Mouse (Mus musculus) CH12.LX (cell line): ENCODE data around the gene Mast3. TPM values are rescaled to one million over a fixed set of nuclear protein-coding genes. Genes with fewer than 3 reads are reported as not detected.

Source experiments
- DNase-seq: peaks from one replicate; pipeline ENCODE4 v3.0.0-alpha.2; 2013; ENCODE audit errors: extremely low read depth
- H3K27ac ChIP-seq: 2 replicates; pipeline ENCODE4 v1.5.1; 2012; ENCODE audit warnings: low read depth, mild to moderate bottlenecking, control low read depth, moderate library complexity; ENCODE audit not compliant: insufficient read depth
- H3K27me3 ChIP-seq: replicated peaks from 2 replicates; pipeline ENCODE3; 2012; ENCODE audit warnings: inconsistent platforms
- H3K36me3 ChIP-seq, 2 experiments: replicated peaks in 1 of 2; 2 replicates each; pipeline versions ENCODE3 to v1.6.1; 2012; ENCODE audit warnings: inconsistent platforms in 1 of 2, low read length in 1 of 2, mild to moderate bottlenecking in 1 of 2, mixed read lengths in 1 of 2, moderate library complexity in 1 of 2; ENCODE audit not compliant: control insufficient read depth in 1 of 2, insufficient read depth in 1 of 2
- H3K4me1 ChIP-seq, 2 experiments: 2 replicates each; pipeline ENCODE4 v1.6.1; 2012; ENCODE audit warnings: inconsistent platforms in 1 of 2, moderate library complexity in 1 of 2; ENCODE audit not compliant: insufficient read depth in 2 of 2, control insufficient read depth in 1 of 2
- H3K4me2 ChIP-seq: 2 replicates; pipeline ENCODE4 v1.6.1; 2012; ENCODE audit warnings: low read depth, mild to moderate bottlenecking, control low read depth; ENCODE audit not compliant: poor library complexity, insufficient read depth, severe bottlenecking
- H3K4me3 ChIP-seq, 3 experiments: fragments of 150-350 bp in 1 of 3; sonication (generic) in 1 of 3; replicated peaks in 1 of 3; 2 replicates each; pipeline versions ENCODE3 to v1.5.1; 2011 to 2012; ENCODE audit warnings: low read depth in 2 of 3, low read length in 2 of 3, mild to moderate bottlenecking in 2 of 3, moderate library complexity in 2 of 3, control low read depth in 1 of 3, improper control_type of control experiment in 1 of 3, inconsistent platforms in 1 of 3, mixed read lengths in 1 of 3; ENCODE audit not compliant: poor library complexity in 1 of 3
- H3K79me2 ChIP-seq: replicated peaks from 2 replicates; pipeline ENCODE4 v1.6.1; 2012; ENCODE audit warnings: mild to moderate bottlenecking, moderate library complexity; ENCODE audit not compliant: control insufficient read depth, poor library complexity, insufficient read depth, severe bottlenecking; ENCODE audit errors: extremely low read depth
- H3K9ac ChIP-seq: 2 replicates; pipeline ENCODE4 v1.6.1; 2012; ENCODE audit warnings: low read depth, mild to moderate bottlenecking, control low read depth, moderate library complexity; ENCODE audit not compliant: insufficient read depth
- H3K9me3 ChIP-seq: replicated peaks from 2 replicates; pipeline ENCODE3; 2012; ENCODE audit warnings: low read length, inconsistent platforms, mixed read lengths
- BHLHE40 ChIP-seq: IDR thresholded peaks from 2 replicates; pipeline ENCODE4 v1.6.1; 2011; ENCODE audit warnings: mild to moderate bottlenecking, low read depth, low read length, improper control_type of control experiment
- CHD2 ChIP-seq: IDR thresholded peaks from 2 replicates; pipeline ENCODE4 v1.6.1; 2011; ENCODE audit warnings: low read length, improper control_type of control experiment
- CTCF ChIP-seq, 2 experiments: IDR thresholded peaks in 1 of 2; conservative IDR thresholded peaks in 1 of 2; 2 replicates each; pipeline ENCODE4 v1.5.1; 2011 to 2012; ENCODE audit warnings: low read depth in 2 of 2, low read length in 2 of 2, improper control_type of control experiment in 1 of 2, inconsistent platforms in 1 of 2, mild to moderate bottlenecking in 1 of 2, moderate library complexity in 1 of 2
- E2F4 ChIP-seq: IDR thresholded peaks from 2 replicates; pipeline ENCODE4 v1.6.1; 2011; ENCODE audit warnings: low read depth, low read length, improper control_type of control experiment; ENCODE audit not compliant: insufficient replicate concordance
- ELF1 ChIP-seq: IDR thresholded peaks from 2 replicates; pipeline ENCODE4 v1.6.1; 2014; ENCODE audit warnings: low read depth, mild to moderate bottlenecking, inconsistent platforms, low read length, improper control_type of control experiment
- ETS1 ChIP-seq: conservative IDR thresholded peaks from 2 replicates; pipeline ENCODE4 v1.6.1; 2012; ENCODE audit warnings: low read depth, mild to moderate bottlenecking, inconsistent platforms, low read length, improper control_type of control experiment, moderate library complexity
- HCFC1 ChIP-seq: IDR thresholded peaks from 2 replicates; pipeline ENCODE4 v1.6.1; 2012; ENCODE audit warnings: low read depth, mild to moderate bottlenecking, inconsistent platforms, low read length, improper control_type of control experiment
- IRF4 ChIP-seq: IDR thresholded peaks from 2 replicates; pipeline ENCODE4 v1.6.1; 2014; ENCODE audit warnings: low read depth, mild to moderate bottlenecking, inconsistent platforms, low read length, improper control_type of control experiment
- MAFK ChIP-seq: IDR thresholded peaks from 2 replicates; pipeline ENCODE4 v1.6.1; 2011; ENCODE audit warnings: low read length, improper control_type of control experiment; ENCODE audit not compliant: insufficient replicate concordance
- MAX ChIP-seq: IDR thresholded peaks from 2 replicates; pipeline ENCODE4 v1.6.1; 2011; ENCODE audit warnings: low read length, improper control_type of control experiment
- MAZ ChIP-seq: IDR thresholded peaks from 2 replicates; pipeline ENCODE4 v1.6.1; 2012; ENCODE audit warnings: low read depth, mild to moderate bottlenecking, inconsistent platforms, low read length, improper control_type of control experiment, moderate library complexity
- MEF2A ChIP-seq: IDR thresholded peaks from 2 replicates; pipeline ENCODE4 v1.6.1; 2014; ENCODE audit warnings: low read depth, mild to moderate bottlenecking, inconsistent platforms, low read length, improper control_type of control experiment, borderline replicate concordance
- MXI1 ChIP-seq: IDR thresholded peaks from 2 replicates; pipeline ENCODE4 v1.6.1; 2011; ENCODE audit warnings: mild to moderate bottlenecking, low read depth, low read length, improper control_type of control experiment
- NELFE ChIP-seq: IDR thresholded peaks from 2 replicates; pipeline ENCODE4 v1.6.1; 2011; ENCODE audit warnings: low read depth, low read length, improper control_type of control experiment
- POLR2A ChIP-seq: IDR thresholded peaks from 2 replicates; pipeline ENCODE4 v1.6.1; 2011; ENCODE audit warnings: low read depth, mild to moderate bottlenecking, improper control_type of control experiment, low read length
- RAD21 ChIP-seq: IDR thresholded peaks from 2 replicates; pipeline ENCODE4 v1.6.1; 2011; ENCODE audit warnings: low read depth, mild to moderate bottlenecking, low read length, improper control_type of control experiment, moderate library complexity
- RCOR1 ChIP-seq: conservative IDR thresholded peaks from 2 replicates; pipeline ENCODE4 v1.6.1; 2012; ENCODE audit warnings: low read depth, mild to moderate bottlenecking, inconsistent platforms, low read length, improper control_type of control experiment
- SIN3A ChIP-seq: IDR thresholded peaks from 2 replicates; pipeline ENCODE4 v1.6.1; 2012; ENCODE audit warnings: low read length, improper control_type of control experiment, inconsistent platforms
- SMC3 ChIP-seq: IDR thresholded peaks from 2 replicates; pipeline ENCODE4 v1.6.1; 2011; ENCODE audit warnings: low read depth, low read length, improper control_type of control experiment
- TBP ChIP-seq: conservative IDR thresholded peaks from 2 replicates; pipeline ENCODE4 v1.6.1; 2011; ENCODE audit warnings: low read depth, low read length, improper control_type of control experiment
- TCF12 ChIP-seq: IDR thresholded peaks from 2 replicates; pipeline ENCODE4 v1.6.1; 2014; ENCODE audit warnings: low read depth, mild to moderate bottlenecking, inconsistent platforms, low read length, improper control_type of control experiment
- UBTF ChIP-seq: IDR thresholded peaks from 2 replicates; pipeline ENCODE4 v1.6.1; 2012; ENCODE audit warnings: low read depth, mild to moderate bottlenecking, inconsistent platforms, low read length, improper control_type of control experiment, moderate library complexity
- ZC3H11A ChIP-seq: IDR thresholded peaks from 2 replicates; pipeline ENCODE4 v1.6.1; 2012; ENCODE audit warnings: low read depth, mild to moderate bottlenecking, inconsistent platforms, low read length, improper control_type of control experiment
- ZKSCAN1 ChIP-seq: IDR thresholded peaks from 2 replicates; pipeline ENCODE4 v1.6.1; 2012; ENCODE audit warnings: low read depth, inconsistent platforms, low read length, improper control_type of control experiment, borderline replicate concordance
- ZMIZ1 ChIP-seq: IDR thresholded peaks from 2 replicates; pipeline ENCODE4 v1.6.1; 2012; ENCODE audit warnings: low read depth, mild to moderate bottlenecking, inconsistent platforms, low read length, improper control_type of control experiment
- dilution Hi-C: fragments of 300-500 bp; cut with MboI; formaldehyde crosslinking; loops from 2 replicates; pipeline ENCODE4 v1.14.3; 2020; ENCODE audit warnings: low sequenced_read_pairs; ENCODE audit not compliant: extremely low pct_unique_long_range_greater_than_20kb, extremely low pct_ligation_motif_present
- in situ Hi-C: fragments of 300-500 bp; cut with MboI; formaldehyde crosslinking; loops from 3 replicates; pipeline ENCODE4 v1.14.3; 2019; ENCODE audit warnings: low sequenced_read_pairs, low pct_ligation_motif_present, low pct_unique_long_range_greater_than_20kb, mixed read lengths
- polyA plus RNA-seq: library from polyadenylated mRNA; unstranded; fragments of >175 nt; gene quantifications from 2 replicates; pipeline ENCODE4 v1.2.1, GENCODE M21; 2012; ENCODE audit warnings: low read depth; ENCODE audit not compliant: insufficient read length
- total RNA-seq, 2 experiments: library from RNA; depleted of rRNA; stranded (reverse); fragments of 300-350 nt in 1 of 2; fragments of >200 nt in 1 of 2; gene quantifications; 2 replicates each; pipeline ENCODE4 v1.2.3; 2012 to 2014

Gene Mast3
- total and polyA plus RNA-seq, 3 experiments: 7.0 to 23.4 (median 11.6) TPM

GRCm38 (mm10) chr8:70729808-70730475 is 74.9 kb downstream of the Mast3 start:
- peaks cover 22 to 33% of the 10 kb centered on the region in 2 experiments for H3K4me1 ChIP-seq
- peak overlapping the region; percentile 43; the same call in 1 of the 2 replicates for H3K9ac ChIP-seq
- H3K79me2 ChIP-seq: no peaks in the 10 kb centered on the region
- peak overlapping the region; percentile 47 to 64 (median 55) for H3K4me3 ChIP-seq
- peak overlapping the region; percentile 64 for H3K4me2 ChIP-seq
- H3K27me3 ChIP-seq: no peaks in the 10 kb centered on the region
- in situ Hi-C loops (no loop called here), dilution Hi-C loops (no loop called here)
- peak; percentile 77 for DNase-seq
- H3K36me3 ChIP-seq: no peaks in the 10 kb centered on the region
- 0 out of 2 replicates have a peak overlapping the region, but pooled peaks have one; percentile 6 for H3K27ac ChIP-seq
- H3K9me3 ChIP-seq: no peaks in the 10 kb centered on the region
- no peak for TF ChIP-seq SMC3
- peak; percentile 65 for TF ChIP-seq ELF1
- TF ChIP-seq TCF12: peak; percentile 12; the same call in 1 of the 2 replicates
- TF ChIP-seq MAX: peak; percentile 68
- peak; percentile 58 for TF ChIP-seq NELFE
- no peak for TF ChIP-seq E2F4
- TF ChIP-seq RAD21: no peak
- peak; percentile 86 for TF ChIP-seq CHD2
- peak in 1 of 2 experiments; percentile 39; a peak in 2 of 4 replicates for TF ChIP-seq CTCF (conservative IDR thresholded peaks at IDR 0.05 in 1 of 2, IDR thresholded peaks at IDR 0.05 in 1 of 2; ENCODE audit: low read depth in 2 of 2, low read length in 2 of 2)
- TF ChIP-seq SIN3A: 0 out of 2 replicates have a peak, but pooled peaks have one; percentile 55
- no peak for TF ChIP-seq IRF4
- TF ChIP-seq UBTF: peak; percentile 33; the same call in 1 of the 2 replicates
- TF ChIP-seq ZKSCAN1: no peak
- TF ChIP-seq POLR2A: peak; percentile 58; the same call in 1 of the 2 replicates
- 0 out of 2 replicates have a peak, but pooled peaks have one; percentile 44 for TF ChIP-seq MEF2A
- peak; percentile 11; the same call in 1 of the 2 replicates for TF ChIP-seq BHLHE40
- TF ChIP-seq MAZ: no peak; the same call in 1 of the 2 replicates
- no peak for TF ChIP-seq ZC3H11A
- 0 out of 2 replicates have a peak, but pooled peaks have one; percentile 23 for TF ChIP-seq TBP
- peak; percentile 42; the same call in 1 of the 2 replicates for TF ChIP-seq HCFC1
- TF ChIP-seq MXI1: peak; percentile 75
- no peak for TF ChIP-seq MAFK
- TF ChIP-seq RCOR1: no peak
- no peak for TF ChIP-seq ETS1
- no peak for TF ChIP-seq ZMIZ1

Other genes starting within 250 kb of the Mast3 start
- 141 and 174 TPM in 2 replicates for gene Isyna1, start 210.7 kb downstream of the Mast3 start, total RNA-seq (2012; rRNA removed)
- 99.9 and 107 TPM in 2 replicates for gene Isyna1, start 210.7 kb downstream of the Mast3 start, total RNA-seq (2014; rRNA removed)
- 139 and 163 TPM in 2 replicates for gene Isyna1, start 210.7 kb downstream of the Mast3 start, polyA plus RNA-seq
- 77.3 and 84.9 TPM in 2 replicates for gene Ssbp4, start 196.2 kb downstream of the Mast3 start, total RNA-seq (2012; rRNA removed)
- 31.0 and 41.3 TPM in 2 replicates for gene Ssbp4, start 196.2 kb downstream of the Mast3 start, total RNA-seq (2014; rRNA removed)
- gene Ssbp4, start 196.2 kb downstream of the Mast3 start, polyA plus RNA-seq: 114 and 128 TPM in 2 replicates
- gene Lrrc25, start 188.9 kb downstream of the Mast3 start, total RNA-seq (2012; rRNA removed): 0.25 and 0.30 TPM in 2 replicates
- 2.4 and 2.6 TPM in 2 replicates for gene Lrrc25, start 188.9 kb downstream of the Mast3 start, total RNA-seq (2014; rRNA removed)
- gene Lrrc25, start 188.9 kb downstream of the Mast3 start, polyA plus RNA-seq: 4.0 and 5.9 TPM in 2 replicates
- 0.21 TPM in 1 of 2 replicates, not detected in the other for gene Gdf15, start 172.6 kb downstream of the Mast3 start, total RNA-seq (2012; rRNA removed)
- not detected in 2 replicates for gene Gdf15, start 172.6 kb downstream of the Mast3 start, total RNA-seq (2014; rRNA removed)
- gene Gdf15, start 172.6 kb downstream of the Mast3 start, polyA plus RNA-seq: 0.16 TPM in 1 of 2 replicates, not detected in the other
- 15.2 and 22.9 TPM in 2 replicates for gene Pgpep1, start 144.7 kb downstream of the Mast3 start, total RNA-seq (2012; rRNA removed)
- gene Pgpep1, start 144.7 kb downstream of the Mast3 start, total RNA-seq (2014; rRNA removed): 10.3 and 12.3 TPM in 2 replicates
- gene Pgpep1, start 144.7 kb downstream of the Mast3 start, polyA plus RNA-seq: 30.0 and 35.1 TPM in 2 replicates
- gene Lsm4, start 131.8 kb downstream of the Mast3 start, total RNA-seq (2012; rRNA removed): 135 and 168 TPM in 2 replicates
- gene Lsm4, start 131.8 kb downstream of the Mast3 start, total RNA-seq (2014; rRNA removed): 134 and 143 TPM in 2 replicates
- gene Lsm4, start 131.8 kb downstream of the Mast3 start, polyA plus RNA-seq: 240 and 256 TPM in 2 replicates
- gene Jund, start 106.1 kb downstream of the Mast3 start, total RNA-seq (2012; rRNA removed): 279 and 287 TPM in 2 replicates
- 147 and 191 TPM in 2 replicates for gene Jund, start 106.1 kb downstream of the Mast3 start, total RNA-seq (2014; rRNA removed)
- 255 and 283 TPM in 2 replicates for gene Jund, start 106.1 kb downstream of the Mast3 start, polyA plus RNA-seq
- gene Iqcn, start 101.6 kb downstream of the Mast3 start, total RNA-seq (2012; rRNA removed): not detected in 2 replicates
- gene Iqcn, start 101.6 kb downstream of the Mast3 start, total RNA-seq (2014; rRNA removed): not detected in 2 replicates
- gene Iqcn, start 101.6 kb downstream of the Mast3 start, polyA plus RNA-seq: 0.07 TPM in 1 of 2 replicates, not detected in the other
- 0.25 and 0.34 TPM in 2 replicates for gene Gm3336, start 86.5 kb downstream of the Mast3 start, total RNA-seq (2012; rRNA removed)
- 0.31 TPM in 1 of 2 replicates, not detected in the other for gene Gm3336, start 86.5 kb downstream of the Mast3 start, total RNA-seq (2014; rRNA removed)
- 0.49 and 0.89 TPM in 2 replicates for gene Gm3336, start 86.5 kb downstream of the Mast3 start, polyA plus RNA-seq
- 3.8 and 4.7 TPM in 2 replicates for gene Pde4c, start 81.3 kb downstream of the Mast3 start, total RNA-seq (2012; rRNA removed)
- gene Pde4c, start 81.3 kb downstream of the Mast3 start, total RNA-seq (2014; rRNA removed): 2.3 and 3.1 TPM in 2 replicates
- 6.5 TPM in 2 replicates for gene Pde4c, start 81.3 kb downstream of the Mast3 start, polyA plus RNA-seq
- gene Rab3a, start 50.4 kb downstream of the Mast3 start, total RNA-seq (2012; rRNA removed): 1.8 and 1.9 TPM in 2 replicates
- gene Rab3a, start 50.4 kb downstream of the Mast3 start, total RNA-seq (2014; rRNA removed): 0.32 and 0.87 TPM in 2 replicates
- 0.65 and 0.99 TPM in 2 replicates for gene Rab3a, start 50.4 kb downstream of the Mast3 start, polyA plus RNA-seq
- gene Mpv17l2, start 44.1 kb downstream of the Mast3 start, total RNA-seq (2012; rRNA removed): 25.3 and 28.5 TPM in 2 replicates
- gene Mpv17l2, start 44.1 kb downstream of the Mast3 start, total RNA-seq (2014; rRNA removed): 22.8 and 27.1 TPM in 2 replicates
- gene Mpv17l2, start 44.1 kb downstream of the Mast3 start, polyA plus RNA-seq: 31.9 and 36.1 TPM in 2 replicates
- 37.4 and 45.9 TPM in 2 replicates for gene Pik3r2, start 28.3 kb downstream of the Mast3 start, total RNA-seq (2012; rRNA removed)
- gene Pik3r2, start 28.3 kb downstream of the Mast3 start, total RNA-seq (2014; rRNA removed): 12.4 and 13.8 TPM in 2 replicates
- 16.3 and 25.8 TPM in 2 replicates for gene Pik3r2, start 28.3 kb downstream of the Mast3 start, polyA plus RNA-seq
- gene Il12rb1, start 3.4 kb upstream of the Mast3 start, total RNA-seq (2012; rRNA removed): 17.3 and 23.2 TPM in 2 replicates
- gene Il12rb1, start 3.4 kb upstream of the Mast3 start, total RNA-seq (2014; rRNA removed): 4.5 and 5.6 TPM in 2 replicates
- gene Il12rb1, start 3.4 kb upstream of the Mast3 start, polyA plus RNA-seq: 11.4 and 12.5 TPM in 2 replicates
- gene Arrdc2, start 34.7 kb upstream of the Mast3 start, total RNA-seq (2012; rRNA removed): 7.2 and 8.0 TPM in 2 replicates
- 5.6 and 8.8 TPM in 2 replicates for gene Arrdc2, start 34.7 kb upstream of the Mast3 start, total RNA-seq (2014; rRNA removed)
- 4.3 and 6.1 TPM in 2 replicates for gene Arrdc2, start 34.7 kb upstream of the Mast3 start, polyA plus RNA-seq
- gene Kcnn1, start 58.2 kb upstream of the Mast3 start, total RNA-seq (2012; rRNA removed): 0.13 and 0.21 TPM in 2 replicates
- gene Kcnn1, start 58.2 kb upstream of the Mast3 start, total RNA-seq (2014; rRNA removed): not detected in 2 replicates
- gene Kcnn1, start 58.2 kb upstream of the Mast3 start, polyA plus RNA-seq: not detected in 2 replicates
- gene Ccdc124, start 68.9 kb upstream of the Mast3 start, total RNA-seq (2012; rRNA removed): 58.7 and 62.9 TPM in 2 replicates
- gene Ccdc124, start 68.9 kb upstream of the Mast3 start, total RNA-seq (2014; rRNA removed): 29.2 and 36.2 TPM in 2 replicates
- 82.0 and 113 TPM in 2 replicates for gene Ccdc124, start 68.9 kb upstream of the Mast3 start, polyA plus RNA-seq
- gene Slc5a5, start 87.7 kb upstream of the Mast3 start, total RNA-seq (2012; rRNA removed): 0.04 and 0.21 TPM in 2 replicates
- 0.16 TPM in 1 of 2 replicates, not detected in the other for gene Slc5a5, start 87.7 kb upstream of the Mast3 start, total RNA-seq (2014; rRNA removed)
- 0.26 and 0.41 TPM in 2 replicates for gene Slc5a5, start 87.7 kb upstream of the Mast3 start, polyA plus RNA-seq
- 4,693 and 5,917 TPM in 2 replicates for gene Rpl18a, start 92.4 kb upstream of the Mast3 start, total RNA-seq (2012; rRNA removed)
- 1,807 and 2,035 TPM in 2 replicates for gene Rpl18a, start 92.4 kb upstream of the Mast3 start, total RNA-seq (2014; rRNA removed)
- 3,837 and 4,364 TPM in 2 replicates for gene Rpl18a, start 92.4 kb upstream of the Mast3 start, polyA plus RNA-seq
- 51.4 and 53.6 TPM in 2 replicates for gene Map1s, start 100.9 kb upstream of the Mast3 start, total RNA-seq (2012; rRNA removed)
- 9.2 and 9.5 TPM in 2 replicates for gene Map1s, start 100.9 kb upstream of the Mast3 start, total RNA-seq (2014; rRNA removed)
- gene Map1s, start 100.9 kb upstream of the Mast3 start, polyA plus RNA-seq: 30.9 and 31.1 TPM in 2 replicates